Mouse (Mus musculus) lung, postnatal 0 days (tissue): Measurements from ENCODE around the gene Kcnc4. TPM values are rescaled to one million over a fixed set of nuclear protein-coding genes. Genes with fewer than 3 reads are reported as not detected.

ENCODE experiments used
- ATAC-seq: fragments of 200-750 bp; cut with Nextera tagmentation; 2 replicates; pipeline ENCODE4 v1.8.0; 2017; ENCODE audit warnings: moderate library complexity
- DNase-seq: peaks from one replicate; pipeline ENCODE4 v3.0.0-alpha.2; 2016; ENCODE audit warnings: low spot score
- H3K27ac ChIP-seq: fragments of 300-500 bp; sonication (generic); 2 replicates; pipeline ENCODE4 v1.5.1; 2014; ENCODE audit warnings: antibody characterized with exemption, mild to moderate bottlenecking, low read length, mixed read lengths
- H3K27me3 ChIP-seq: fragments of 300-500 bp; sonication (generic); replicated peaks from 2 replicates; pipeline ENCODE4 v1.6.1; 2014; ENCODE audit warnings: low read length, mixed read lengths; ENCODE audit not compliant: insufficient read depth
- H3K36me3 ChIP-seq: fragments of 300-500 bp; sonication (generic); 2 replicates; pipeline ENCODE4 v1.6.1; 2014; ENCODE audit warnings: low read length, mixed read lengths; ENCODE audit not compliant: insufficient read depth
- H3K4me1 ChIP-seq: fragments of 300-500 bp; sonication (generic); 2 replicates; pipeline ENCODE4 v1.6.1; 2014; ENCODE audit warnings: antibody characterized with exemption, low read depth, low read length, mixed read lengths; ENCODE audit not compliant: insufficient read depth
- H3K4me2 ChIP-seq: fragments of 300-500 bp; sonication (generic); replicated peaks from 2 replicates; pipeline ENCODE4 v1.6.1; 2014; ENCODE audit warnings: low read depth, mild to moderate bottlenecking, low read length, moderate library complexity, mixed read lengths
- H3K4me3 ChIP-seq: fragments of 300-500 bp; sonication (generic); 2 replicates; pipeline ENCODE4 v1.5.1; 2014; ENCODE audit warnings: low read depth, low read length
- H3K9ac ChIP-seq: fragments of 300-500 bp; sonication (generic); replicated peaks from 2 replicates; pipeline ENCODE4 v1.6.1; 2014; ENCODE audit warnings: low read depth, mild to moderate bottlenecking
- H3K9me3 ChIP-seq: fragments of 300-500 bp; sonication (generic); 2 replicates; pipeline ENCODE4 v1.6.1; 2016; ENCODE audit warnings: low read length, mixed read lengths
- CTCF ChIP-seq: IDR thresholded peaks from 2 replicates; pipeline ENCODE4 v1.5.1; 2016; ENCODE audit warnings: antibody characterized with exemption, mild to moderate bottlenecking
- EP300 ChIP-seq: IDR thresholded peaks from 2 replicates; pipeline ENCODE4 v1.6.1; 2016; ENCODE audit warnings: antibody characterized with exemption, mild to moderate bottlenecking, control low read depth
- WGBS: fragments of 180-500 bp; shearing (Covaris S2); extraction: QIAGEN DNeasy Blood & Tissue Kit; methylation state at CpG from one replicate; pipeline ENCODE4 v1.1.7; 2014; 5-methylcytosine and 5-hydroxymethylcytosine counted together
- polyA plus RNA-seq: library from polyadenylated mRNA; unstranded; fragments of >200 nt; fragmentation: Nextera tagmentation; extraction: Ambion mirVana; gene quantifications from 2 replicates; pipeline ENCODE4 v1.2.1, GENCODE M21; 2015

Gene Kcnc4
- polyA plus RNA-seq, 1 experiment from 2014 or later: 0.02 TPM

- WGBS: 0% methylated on average over 1 of the region's 1 CpGs
- H3K27me3 ChIP-seq: 0 out of 2 replicates have a peak, but pooled peaks cover 5% of the 10 kb centered on the region
- no peaks in the 10 kb centered on the region for H3K4me1 ChIP-seq
- no peak overlapping the region for H3K9ac ChIP-seq
- DNase-seq (peak; percentile 70), ATAC-seq (peak; percentile 84)
- H3K9me3 ChIP-seq: no peaks in the 10 kb centered on the region
- no peak overlapping the region for H3K4me2 ChIP-seq
- TF ChIP-seq CTCF (no peak), EP300 (no peak)
- no peak overlapping the region for H3K27ac ChIP-seq
- no peaks in the 10 kb centered on the region for H3K36me3 ChIP-seq
- H3K4me3 ChIP-seq: no peak overlapping the region
Observed at GRCm38 (mm10) chr3:107431268-107431667, 28.1 kb downstream of the Kcnc4 start.

GRCm38 (mm10) chr3:107424258-107425041 is 34.9 kb downstream of the Kcnc4 start:
- Histone ChIP-seq H3K27ac (no peak overlapping the region), H3K9me3 (no peaks in the 10 kb centered on the region), H3K4me2 (no peak overlapping the region), H3K9ac (no peak overlapping the region), H3K4me1 (no peaks in the 10 kb centered on the region), H3K4me3 (no peak overlapping the region), H3K27me3 (0 out of 2 replicates have a peak, but pooled peaks cover 5% of the 10 kb centered on the region), H3K36me3 (no peaks in the 10 kb centered on the region)
- DNase-seq (no peak), ATAC-seq (no peak)
- WGBS: 60% methylated on average over 11 of the region's 11 CpGs
- TF ChIP-seq EP300 (no peak), CTCF (no peak)

- no peak for ATAC-seq
- no peak overlapping the region for H3K4me3 ChIP-seq
- H3K9ac ChIP-seq: no peak overlapping the region
- TF ChIP-seq CTCF (no peak), EP300 (no peak)
- no peaks in the 10 kb centered on the region for H3K36me3 ChIP-seq
- no peak for DNase-seq
- no peaks in the 10 kb centered on the region for H3K4me1 ChIP-seq
- whole genome bisulfite sequencing: 50% methylated on average over 2 of the region's 2 CpGs
- H3K4me2 ChIP-seq: no peak overlapping the region
- H3K27me3 ChIP-seq: no peaks in the 10 kb centered on the region
- H3K27ac ChIP-seq: no peak overlapping the region
- no peaks in the 10 kb centered on the region for H3K9me3 ChIP-seq
Observed at GRCm38 (mm10) chr3:107420156-107420555, 39.2 kb downstream of the Kcnc4 start.

- H3K4me2 ChIP-seq: no peak overlapping the region
- H3K9ac ChIP-seq: no peak overlapping the region
- H3K4me3 ChIP-seq: no peak overlapping the region
- TF ChIP-seq EP300 (no peak), CTCF (no peak)
- WGBS: 47% methylated on average over 3 of the region's 3 CpGs
- no peaks in the 10 kb centered on the region for H3K27me3 ChIP-seq
- H3K36me3 ChIP-seq: no peaks in the 10 kb centered on the region
- ATAC-seq (peak; percentile 55), DNase-seq (no peak)
- H3K27ac ChIP-seq: no peak overlapping the region
- no peaks in the 10 kb centered on the region for H3K4me1 ChIP-seq
- no peaks in the 10 kb centered on the region for H3K9me3 ChIP-seq
Observed at GRCm38 (mm10) chr3:107417287-107417644, 42.1 kb downstream of the Kcnc4 start.

GRCm38 (mm10) chr3:107416541-107417286 is 42.6 kb downstream of the Kcnc4 start:
- Histone ChIP-seq H3K27ac (no peak overlapping the region), H3K9ac (no peak overlapping the region), H3K9me3 (no peaks in the 10 kb centered on the region), H3K27me3 (no peaks in the 10 kb centered on the region), H3K4me3 (no peak overlapping the region), H3K4me2 (no peak overlapping the region), H3K36me3 (no peaks in the 10 kb centered on the region), H3K4me1 (no peaks in the 10 kb centered on the region)
- ATAC-seq: peak; percentile 90
- WGBS: 58% methylated on average over 9 of the region's 9 CpGs
- peak; percentile 84 for DNase-seq
- TF ChIP-seq EP300: peak; percentile 72
- TF ChIP-seq CTCF: no peak

- H3K27me3 ChIP-seq: no peaks in the 10 kb centered on the region
- H3K9ac ChIP-seq: no peak overlapping the region
- no peak overlapping the region for H3K4me3 ChIP-seq
- no peaks in the 10 kb centered on the region for H3K4me1 ChIP-seq
- H3K36me3 ChIP-seq: no peaks in the 10 kb centered on the region
- DNase-seq: no peak
- no peak for TF ChIP-seq EP300
- no peak for TF ChIP-seq CTCF
- WGBS: 11% methylated on average over 2 of the region's 2 CpGs
- H3K27ac ChIP-seq: no peak overlapping the region
- H3K4me2 ChIP-seq: no peak overlapping the region
- H3K9me3 ChIP-seq: no peaks in the 10 kb centered on the region
- ATAC-seq: no peak
Observed at GRCm38 (mm10) chr3:107413093-107413492, 46.3 kb downstream of the Kcnc4 start.
